Mouse (Mus musculus) midbrain, embryonic 10.5 days (tissue): ENCODE results near the gene Epn1. TPM values are rescaled to one million over a fixed set of nuclear protein-coding genes. Genes with fewer than 3 reads are reported as not detected.

Experiments used
- DNase-seq: peaks from one replicate; pipeline ENCODE4 v3.0.0-alpha.2; 2017; ENCODE audit warnings: low spot score
- H3K27ac ChIP-seq: fragments of 300-500 bp; sonication (generic); replicated peaks from 2 replicates; pipeline ENCODE4 v1.5.1; 2016; ENCODE audit warnings: mild to moderate bottlenecking
- H3K27me3 ChIP-seq: fragments of 300-500 bp; sonication (generic); 2 replicates; pipeline ENCODE4 v1.6.1; 2016; ENCODE audit warnings: low read depth, mild to moderate bottlenecking; ENCODE audit not compliant: poor library complexity, severe bottlenecking
- H3K36me3 ChIP-seq: fragments of 300-500 bp; sonication (generic); 2 replicates; pipeline ENCODE4 v1.6.1; 2016; ENCODE audit warnings: mild to moderate bottlenecking, moderate library complexity
- H3K4me1 ChIP-seq: fragments of 300-500 bp; sonication (generic); 2 replicates; pipeline ENCODE4 v1.6.1; 2016
- H3K4me3 ChIP-seq: fragments of 300-500 bp; sonication (generic); 2 replicates; pipeline ENCODE4 v1.5.1; 2016; ENCODE audit warnings: mild to moderate bottlenecking, moderate library complexity
- H3K9me3 ChIP-seq: fragments of 300-500 bp; sonication (generic); replicated peaks from 2 replicates; pipeline ENCODE4 v1.6.1; 2016; ENCODE audit warnings: mild to moderate bottlenecking
- WGBS: fragments of 180-500 bp; shearing (Covaris S2); methylation state at CpG from one replicate; pipeline ENCODE4 v1.1.7; 2016; 5-methylcytosine and 5-hydroxymethylcytosine counted together
- microRNA-seq: library from miRNA; unstranded; fragments of <30 nt; microRNA quantifications from one replicate; pipeline ENCODE4, GENCODE M21; 2017
- polyA plus RNA-seq: library from polyadenylated mRNA; unstranded; fragments of >200 nt; fragmentation: Nextera tagmentation; extraction: Ambion mirVana; gene quantifications from 2 replicates; pipeline ENCODE4 v1.2.1, GENCODE M21; 2016

The Epn1 gene
- polyA plus RNA-seq, 1 experiment from 2014 or later: 56.1 TPM

DNA sequence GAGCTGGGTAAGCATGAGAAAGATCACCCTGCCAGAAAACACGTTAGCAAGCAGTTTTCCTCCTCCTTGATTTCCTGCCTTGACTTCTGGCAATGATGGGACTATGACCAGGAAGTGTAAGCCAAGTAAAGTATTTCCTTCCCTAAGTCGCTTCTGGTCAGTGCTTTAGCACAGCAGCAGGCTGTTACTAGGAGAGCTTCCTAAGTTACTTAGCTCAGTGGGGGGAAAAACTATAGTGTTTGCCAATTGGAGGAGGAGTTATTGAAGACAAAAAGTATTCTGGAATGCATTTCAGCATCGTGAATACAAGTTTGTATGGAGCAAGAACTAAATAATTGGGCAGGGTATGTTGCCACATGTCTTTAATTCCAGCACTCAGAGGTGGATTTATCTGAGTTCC is 32.7 kb downstream of the Epn1 start:
- 62% methylated on average over 3 of the region's 3 CpGs for WGBS
- Histone ChIP-seq H3K9me3 (peaks cover 7% of the 10 kb centered on the region; the same call in 1 of the 2 replicates), H3K27me3 (no peaks in the 10 kb centered on the region), H3K36me3 (no peaks in the 10 kb centered on the region), H3K27ac (no peak overlapping the region), H3K4me3 (no peak overlapping the region), H3K4me1 (no peaks in the 10 kb centered on the region)
- DNase-seq: no peak

DNA sequence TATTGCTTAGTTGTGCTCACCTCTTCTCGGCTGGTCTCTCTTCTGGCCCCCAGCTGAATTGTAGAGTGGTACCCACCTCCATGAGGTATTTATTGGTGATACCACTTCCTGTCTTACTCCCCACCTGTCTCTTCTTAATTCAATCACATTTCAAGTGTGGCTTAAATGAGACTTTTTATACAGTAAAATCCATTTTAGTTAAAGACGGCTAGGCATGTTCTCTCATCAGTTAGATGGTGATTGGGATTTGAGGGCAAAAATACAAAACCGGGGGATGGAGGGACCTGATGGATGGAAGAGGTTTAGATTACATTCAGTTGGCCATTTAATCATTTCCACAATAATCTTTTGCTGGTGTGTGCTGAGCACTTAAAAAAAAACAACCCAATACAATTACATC is 36.8 kb downstream of the Epn1 start, which contains the start of gene Rfpl4:
TSS of gene Rfpl4 (minus strand) at position 101 of the 400 bp plus-strand sequence.
- H3K9me3 ChIP-seq: no peaks in the 10 kb centered on the region
- no peak within 1 kb of the TSS for H3K4me3 ChIP-seq
- no peak for DNase-seq
- H3K27me3 ChIP-seq: no peaks in the 10 kb centered on the region
- 90% methylated on average over 3 of the region's 3 CpGs for WGBS
- H3K4me1 ChIP-seq: no peaks in the 10 kb centered on the region
- no peaks in the 10 kb centered on the region for H3K36me3 ChIP-seq
- no peak within 1 kb of the TSS for H3K27ac ChIP-seq

DNA sequence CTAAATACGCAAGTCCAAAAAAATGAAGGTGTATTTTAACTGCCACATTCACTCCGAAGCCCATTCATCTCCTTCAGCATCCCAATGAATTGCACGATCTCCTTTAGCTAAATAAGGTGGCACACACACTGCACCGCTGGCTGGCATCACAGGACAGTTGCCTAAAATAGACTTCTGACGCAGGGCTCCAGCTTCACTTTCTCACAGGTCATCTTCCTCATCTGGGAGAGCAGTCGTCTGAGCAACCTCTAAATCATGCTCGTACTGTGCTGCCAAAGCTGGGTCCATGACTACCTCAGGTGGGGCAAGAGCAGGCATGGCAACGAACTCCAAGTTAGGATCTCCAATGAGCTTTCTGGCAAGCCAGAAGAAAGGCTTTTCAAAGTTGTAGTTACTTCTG is 45.0 kb downstream of the Epn1 start:
- Histone ChIP-seq H3K27me3 (no peaks in the 10 kb centered on the region), H3K9me3 (no peaks in the 10 kb centered on the region; the same call in 1 of the 2 replicates), H3K36me3 (no peaks in the 10 kb centered on the region), H3K4me3 (no peak overlapping the region), H3K4me1 (0 out of 2 replicates have a peak, but pooled peaks cover 5% of the 10 kb centered on the region), H3K27ac (no peak overlapping the region)
- no peak for DNase-seq
- whole genome bisulfite sequencing: 91% methylated on average over 8 of the region's 8 CpGs

DNA sequence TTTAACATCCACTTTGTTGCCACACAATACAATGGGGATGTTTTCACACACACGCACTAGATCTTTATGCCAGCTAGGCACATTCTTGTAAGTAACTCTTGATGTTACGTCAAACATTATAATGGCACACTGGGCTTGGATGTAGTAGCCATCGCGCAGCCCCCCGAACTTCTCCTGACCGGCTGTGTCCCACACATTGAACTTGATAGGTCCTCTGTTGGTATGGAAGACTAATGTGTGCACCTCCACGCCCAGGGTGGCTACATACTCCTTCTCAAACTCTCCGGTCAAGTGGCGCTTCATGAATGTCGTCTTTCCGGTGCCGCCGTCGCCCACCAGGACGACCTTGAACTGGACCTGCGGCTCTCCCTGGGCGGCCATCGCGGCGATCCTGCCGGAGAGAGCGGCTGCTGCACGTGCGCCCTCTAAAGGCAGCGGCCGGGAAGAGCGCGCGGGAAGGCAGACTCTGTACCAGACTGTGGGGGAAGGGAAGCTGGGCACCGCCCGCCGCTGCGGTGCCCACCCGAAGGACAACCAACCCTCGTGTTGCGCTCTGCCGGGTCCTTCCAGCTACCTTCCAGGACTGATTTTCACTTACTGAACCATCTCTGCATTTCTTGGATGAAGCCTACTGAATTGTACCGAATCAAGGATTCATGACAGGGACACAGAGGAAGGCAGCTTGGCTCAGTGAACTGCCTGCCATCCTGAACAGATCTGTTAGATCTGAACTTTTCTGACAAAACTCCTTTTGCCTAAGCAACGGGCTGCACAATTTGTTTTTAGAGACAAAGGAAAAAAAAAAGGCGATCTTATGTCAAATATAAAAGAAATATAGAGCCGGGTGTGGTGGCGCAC is 45.7 kb downstream of the Epn1 start, which contains the start of gene Rasl2-9:
TSS of gene Rasl2-9 (minus strand) at position 402 of the 858 bp plus-strand sequence.
- no peaks in the 10 kb centered on the region for H3K36me3 ChIP-seq
- H3K4me3 ChIP-seq: peak within 1 kb of the TSS; percentile 47
- H3K27ac ChIP-seq: peak within 1 kb of the TSS; percentile 46; the same call in 1 of the 2 replicates
- H3K4me1 ChIP-seq: 0 out of 2 replicates have a peak, but pooled peaks cover 5% of the 10 kb centered on the region
- peak; percentile 75 for DNase-seq
- WGBS: 20% methylated on average over 42 of the region's 42 CpGs
- H3K27me3 ChIP-seq: no peaks in the 10 kb centered on the region
- no peaks in the 10 kb centered on the region; the same call in 1 of the 2 replicates for H3K9me3 ChIP-seq

Small RNA genes within 50 kb of the gene (microRNA-seq; reads per million reads assigned to microRNA genes)
- gene Gm26217: not detected

Other genes starting within 250 kb of the Epn1 start
- 0.28 and 1.1 TPM in 2 replicates for gene Shisa7, start 235.5 kb upstream of the Epn1 start, polyA plus RNA-seq
- 2.8 and 4.1 TPM in 2 replicates for gene Isoc2b, start 210.0 kb upstream of the Epn1 start, polyA plus RNA-seq
- 0.64 and 0.70 TPM in 2 replicates for gene Isoc2a, start 203.1 kb upstream of the Epn1 start, polyA plus RNA-seq
- gene Gm36210, start 173.7 kb upstream of the Epn1 start, polyA plus RNA-seq: 0.20 TPM in 1 of 2 replicates, not detected in the other
- gene Zfp628, start 165.0 kb upstream of the Epn1 start, polyA plus RNA-seq: 4.3 and 4.7 TPM in 2 replicates
- 10.4 and 11.6 TPM in 2 replicates for gene Nat14, start 158.2 kb upstream of the Epn1 start, polyA plus RNA-seq
- gene Ssc5d, start 154.4 kb upstream of the Epn1 start, polyA plus RNA-seq: 1.6 and 1.9 TPM in 2 replicates
- 0.05 and 0.26 TPM in 2 replicates for gene Sbk2, start 115.8 kb upstream of the Epn1 start, polyA plus RNA-seq
- gene Sbk3, start 109.1 kb upstream of the Epn1 start, polyA plus RNA-seq: not detected in 2 replicates
- gene Zfp579, start 84.1 kb upstream of the Epn1 start, polyA plus RNA-seq: 26.2 and 35.6 TPM in 2 replicates
- gene Zfp524, start 65.8 kb upstream of the Epn1 start, polyA plus RNA-seq: 7.1 and 9.1 TPM in 2 replicates
- 56.7 and 58.1 TPM in 2 replicates for gene Fiz1, start 65.5 kb upstream of the Epn1 start, polyA plus RNA-seq
- 1.2 and 1.5 TPM in 2 replicates for gene Gm44973, start 64.7 kb upstream of the Epn1 start, polyA plus RNA-seq
- 5.2 and 5.5 TPM in 2 replicates for gene Zfp865, start 59.9 kb upstream of the Epn1 start, polyA plus RNA-seq
- 5.1 and 5.2 TPM in 2 replicates for gene Ccdc106, start 59.7 kb upstream of the Epn1 start, polyA plus RNA-seq
- not detected in 2 replicates for gene 4632433K11Rik, start 46.1 kb upstream of the Epn1 start, polyA plus RNA-seq
- gene Zfp784, start 41.8 kb upstream of the Epn1 start, polyA plus RNA-seq: 2.8 and 4.2 TPM in 2 replicates
- gene Zfp580, start 28.7 kb upstream of the Epn1 start, polyA plus RNA-seq: 41.2 and 51.2 TPM in 2 replicates
- 176 and 180 TPM in 2 replicates for gene U2af2, start 18.1 kb upstream of the Epn1 start, polyA plus RNA-seq
- gene Rfpl4, start 36.7 kb downstream of the Epn1 start, polyA plus RNA-seq: not detected in 2 replicates
- gene Rasl2-9, start 45.7 kb downstream of the Epn1 start, polyA plus RNA-seq: 0.33 and 0.48 TPM in 2 replicates
- not detected in 2 replicates for gene Vmn1r55, start 69.4 kb downstream of the Epn1 start, polyA plus RNA-seq
- gene Vmn1r56, start 116.5 kb downstream of the Epn1 start, polyA plus RNA-seq: not detected in 2 replicates
- gene Vmn1r57, start 138.3 kb downstream of the Epn1 start, polyA plus RNA-seq: not detected in 2 replicates